13 mouse cellular contexts compared by ENCODE assay signal in the genomic region with DNA sequence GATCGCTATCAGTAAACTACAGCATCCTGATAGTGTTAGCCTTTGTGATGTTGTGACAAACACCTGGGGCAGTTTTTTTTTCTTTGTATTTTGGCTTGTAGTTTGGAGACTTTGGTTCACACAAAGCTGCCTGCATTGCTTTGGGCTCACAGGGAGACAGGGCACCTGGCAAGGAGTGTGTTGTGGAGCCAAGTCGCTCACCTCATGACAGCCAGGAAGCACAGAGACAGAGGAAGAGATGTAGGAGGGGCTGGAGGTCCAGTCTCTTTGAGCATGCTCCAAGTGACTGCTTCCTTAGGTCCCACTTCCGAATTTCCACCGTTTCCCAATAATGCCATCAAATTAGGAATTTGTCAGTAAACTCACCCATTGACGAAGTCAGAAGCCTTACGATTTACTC.
"Had no signal": no experiment of that assay in that cellular context is flagged by ENCODE, and none has a peak within 500 bp of the region (broad histone marks: within the 10 kb centered on the region; RNA-seq: fewer than 3 reads in every experiment).

No protein-coding gene starts in this region.

- H3K9ac ChIP-seq: neural tube, embryonic 13.5 days; neural tube, embryonic 15.5 days; stomach, embryonic 15.5 days had no signal

- H3K27me3 ChIP-seq: neural tube, embryonic 13.5 days; neural tube, embryonic 15.5 days; stomach, embryonic 15.5 days had no signal

- H3K9me3 ChIP-seq: neural tube, embryonic 13.5 days; neural tube, embryonic 15.5 days; stomach, embryonic 15.5 days had no signal

- H3K36me3 ChIP-seq: neural tube, embryonic 13.5 days; neural tube, embryonic 15.5 days; stomach, embryonic 15.5 days had no signal

- H3K4me3 ChIP-seq: neural tube, embryonic 13.5 days; neural tube, embryonic 15.5 days; stomach, embryonic 15.5 days had no signal

- DNase-seq: retina, postnatal 1 day; right cerebral cortex, postnatal 4 days; spleen, adult 18-20 months; thymus, adult 18-20 months; thymus, adult 2 months; thymus, postnatal 14 days; thymus, postnatal 25 days; thymus, postnatal 36 days; thymus, postnatal 4 days had no signal

- H3K4me2 ChIP-seq: neural tube, embryonic 13.5 days; neural tube, embryonic 15.5 days; stomach, embryonic 15.5 days had no signal

- H3K4me1 ChIP-seq: neural tube, embryonic 15.5 days; stomach, embryonic 15.5 days had no signal

- H3K27ac ChIP-seq: neural tube, embryonic 13.5 days; neural tube, embryonic 15.5 days; stomach, embryonic 15.5 days; stomach, postnatal 0 days had no signal
